Mouse (Mus musculus) monocyte, adult 2 months (primary cell): ENCODE data around the gene Gdap1l1.

Experiments
- DNase-seq, 2 experiments: peaks; one replicate each; pipeline ENCODE4 v3.0.0; 2022; ENCODE audit warnings: low spot score in 2 of 2, low read depth in 1 of 2

The Gdap1l1 gene

DNA sequence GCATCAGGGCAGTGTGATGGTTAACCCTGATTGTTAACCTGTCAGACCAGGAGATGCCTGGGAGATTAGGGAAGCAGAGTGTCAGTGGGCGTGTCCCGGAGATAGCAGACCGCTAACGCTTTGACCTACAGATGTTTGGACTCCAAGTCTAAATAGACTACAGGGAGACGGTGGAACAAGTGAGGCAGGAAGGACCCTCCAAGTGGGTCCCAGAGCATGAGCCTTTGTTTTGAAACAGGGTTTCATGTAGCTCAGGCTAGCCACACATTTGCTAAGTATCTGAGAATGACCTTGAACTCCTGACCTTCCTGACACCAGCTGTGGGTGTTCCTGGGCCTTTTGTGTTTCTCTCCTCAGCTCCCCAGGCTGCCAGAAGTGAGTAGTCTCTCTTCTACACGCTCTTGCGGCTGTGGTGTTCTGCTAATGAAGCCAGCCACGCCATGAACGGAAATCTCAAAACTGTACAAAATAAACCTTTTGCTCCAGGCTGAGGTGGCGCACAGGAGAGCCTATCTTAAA lies 25.0 kb downstream of the Gdap1l1 start:
- DNase-seq, result no peak

DNA sequence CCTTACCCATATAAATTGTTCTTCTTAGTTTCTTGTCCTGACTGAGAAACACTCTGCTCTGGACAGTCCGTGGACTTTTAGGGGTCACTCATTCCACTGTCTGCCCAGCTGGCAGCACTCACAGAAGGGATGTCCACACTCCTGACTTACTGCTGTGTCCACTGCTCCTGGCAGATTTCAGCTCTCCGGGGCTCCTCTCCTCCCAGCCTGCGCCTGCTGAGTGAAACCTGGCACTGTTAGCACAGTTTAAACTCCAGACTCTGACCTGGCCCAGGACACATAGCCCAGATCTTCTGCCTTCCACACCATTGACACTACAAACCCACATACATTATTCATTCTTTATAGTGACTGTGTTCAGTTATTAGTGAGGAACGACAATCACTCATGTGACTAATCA lies 25.7 kb downstream of the Gdap1l1 start:
- no peak for DNase-seq

DNA sequence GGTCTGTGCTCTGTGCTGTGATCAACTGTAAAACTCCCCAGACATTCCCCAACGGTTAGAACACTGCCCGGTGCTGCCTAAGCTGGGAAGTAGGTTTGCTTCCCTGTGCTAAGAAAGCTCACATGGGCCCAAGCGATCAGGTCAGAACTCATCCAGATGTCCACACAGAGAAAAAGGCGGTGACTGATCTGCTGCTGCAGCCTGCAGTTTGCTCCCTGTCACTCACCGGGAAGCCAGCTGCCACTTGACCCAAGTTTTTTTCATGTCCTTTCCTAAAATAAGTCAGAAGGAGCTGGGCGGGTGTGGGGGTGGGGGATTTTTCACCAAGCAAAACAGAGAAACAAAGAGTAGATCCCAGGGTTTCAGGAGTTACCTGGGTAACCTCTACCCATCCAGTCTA lies 26.3 kb downstream of the Gdap1l1 start:
- no peak for DNase-seq

DNA sequence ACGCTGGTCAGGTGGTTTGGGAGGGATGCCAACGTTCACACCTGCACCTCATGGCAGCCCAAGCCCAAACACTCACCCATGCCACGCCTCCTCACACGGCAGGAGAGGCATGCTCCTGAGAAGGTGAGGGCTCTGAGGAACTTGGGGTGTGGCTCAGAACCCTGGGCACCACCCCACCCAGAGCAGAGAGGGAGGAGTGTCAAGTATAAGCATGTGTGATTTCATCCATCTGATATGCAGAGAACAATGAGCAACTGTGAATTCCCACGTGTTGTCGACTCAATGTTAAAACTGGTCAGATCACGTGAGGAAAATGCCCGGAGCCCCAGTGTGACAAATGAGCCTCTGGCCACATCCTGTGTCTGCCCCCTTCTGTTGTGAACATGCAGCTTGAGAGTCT lies 28.5 kb downstream of the Gdap1l1 start:
- DNase-seq, result no peak

DNA sequence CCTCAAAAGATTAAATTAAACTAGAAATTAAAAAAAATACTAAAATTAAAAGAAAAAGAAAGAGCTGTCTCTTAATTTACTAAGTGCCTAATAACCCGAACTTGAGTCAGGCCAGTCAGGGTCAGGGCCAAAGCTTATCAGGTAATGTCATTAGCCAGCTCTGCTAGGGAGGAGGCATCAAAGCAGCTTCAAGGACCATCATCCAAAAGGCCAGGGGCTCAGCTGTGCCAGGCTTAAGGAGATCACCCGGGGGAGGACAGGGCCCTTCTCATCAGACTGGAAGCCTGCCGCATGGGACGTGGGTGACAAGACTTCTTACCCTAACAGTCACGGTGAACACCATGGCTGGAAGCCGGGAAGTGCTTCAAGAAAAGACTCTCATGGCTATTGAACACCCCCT lies 29.3 kb downstream of the Gdap1l1 start:
- DNase-seq, result no peak

DNA sequence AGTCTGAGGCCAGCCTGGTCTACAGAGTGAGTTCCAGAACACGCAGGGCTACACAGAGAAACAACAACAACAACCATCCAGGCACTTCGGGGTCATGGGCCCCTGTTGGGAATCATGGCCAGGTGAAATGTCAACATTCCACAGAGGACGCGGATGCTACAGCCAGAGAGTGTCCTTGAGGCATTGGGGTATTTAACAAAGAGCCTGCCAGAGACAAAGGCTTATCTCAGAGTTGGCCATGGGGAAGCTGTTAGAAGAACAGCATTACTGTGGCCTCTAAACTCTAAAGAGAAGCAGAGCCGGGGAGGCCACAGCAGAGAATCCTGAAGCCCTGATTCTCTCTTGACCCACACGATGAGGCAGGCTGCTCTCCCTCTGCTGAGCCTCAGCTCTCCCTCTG lies 30.6 kb downstream of the Gdap1l1 start:
- no peak for DNase-seq

DNA sequence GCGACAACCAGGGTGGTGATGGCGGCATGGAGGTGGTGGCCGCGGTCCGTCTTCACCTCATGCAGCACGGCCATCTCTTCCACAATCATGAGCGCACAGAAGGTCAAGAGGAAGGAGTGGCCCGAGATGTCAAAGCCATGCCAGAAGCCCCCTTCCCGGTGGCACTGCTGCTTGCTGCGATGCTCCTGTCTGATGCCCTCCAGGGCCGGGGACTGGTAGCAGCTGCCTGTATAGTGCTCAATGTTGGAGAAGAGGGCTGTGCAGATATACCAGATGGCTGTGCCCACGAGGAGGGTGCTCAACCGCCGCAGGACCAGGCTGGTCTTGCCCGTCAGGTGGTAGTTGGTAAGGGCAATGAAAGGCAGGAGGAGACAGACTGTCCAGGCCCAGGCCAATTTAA lies 31.4 kb downstream of the Gdap1l1 start:
- DNase-seq, result no peak

DNA sequence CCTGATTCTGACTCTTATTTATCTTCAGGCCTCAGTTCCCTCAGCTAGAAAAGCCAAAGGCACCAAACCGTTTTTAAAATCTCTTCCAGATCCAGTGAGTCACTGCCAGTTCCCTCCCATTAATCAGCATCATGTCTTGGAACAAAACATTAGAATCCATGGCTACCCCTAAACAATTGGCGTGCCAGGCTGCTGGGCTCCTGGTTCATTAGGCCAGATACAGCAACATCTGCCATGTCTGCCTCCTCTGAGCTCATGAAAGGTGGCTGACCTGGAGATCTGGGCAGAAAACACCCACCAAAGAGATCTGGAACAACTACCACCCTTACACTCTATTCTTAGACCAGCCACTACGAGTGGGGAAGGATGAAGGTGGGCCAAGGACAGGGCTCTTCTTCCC lies 32.9 kb downstream of the Gdap1l1 start:
- DNase-seq, result no peak

DNA sequence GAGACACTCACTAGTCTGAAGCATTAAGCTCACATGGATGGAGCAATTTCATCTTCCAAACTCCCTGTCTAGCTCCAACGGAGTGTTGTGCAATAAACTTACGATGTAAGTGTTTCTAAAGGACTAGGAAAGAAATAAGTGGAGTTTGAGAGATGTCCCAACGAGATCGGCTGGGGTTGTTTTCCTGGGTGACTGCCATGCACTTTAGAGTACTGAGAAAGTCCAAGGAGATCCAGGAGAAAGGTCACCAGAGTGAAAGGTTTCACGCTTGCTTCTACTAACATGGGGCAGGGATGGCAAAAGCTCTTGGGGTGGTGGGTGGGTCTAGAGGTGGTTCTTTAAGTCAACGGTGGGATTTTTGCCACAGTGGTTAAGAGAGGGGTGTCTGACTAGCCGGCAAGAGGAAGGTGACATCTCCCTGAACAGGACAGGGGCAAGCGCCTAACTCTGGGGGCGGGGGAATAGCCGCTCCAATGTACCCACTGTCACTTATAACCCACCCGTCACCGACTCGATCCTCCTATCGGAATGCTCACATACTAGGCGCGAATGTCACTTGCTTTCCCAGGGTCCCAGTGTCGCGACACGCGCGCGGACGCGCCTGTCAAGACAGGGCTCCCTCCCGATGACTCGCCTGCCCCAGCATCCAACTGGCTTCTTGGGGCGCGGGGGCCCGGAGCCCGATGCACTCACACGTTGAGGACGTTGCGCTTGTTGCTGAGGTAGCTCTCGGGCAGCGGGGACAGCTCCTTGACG lies 33.6 kb downstream of the Gdap1l1 start:
- no peak for DNase-seq

DNA sequence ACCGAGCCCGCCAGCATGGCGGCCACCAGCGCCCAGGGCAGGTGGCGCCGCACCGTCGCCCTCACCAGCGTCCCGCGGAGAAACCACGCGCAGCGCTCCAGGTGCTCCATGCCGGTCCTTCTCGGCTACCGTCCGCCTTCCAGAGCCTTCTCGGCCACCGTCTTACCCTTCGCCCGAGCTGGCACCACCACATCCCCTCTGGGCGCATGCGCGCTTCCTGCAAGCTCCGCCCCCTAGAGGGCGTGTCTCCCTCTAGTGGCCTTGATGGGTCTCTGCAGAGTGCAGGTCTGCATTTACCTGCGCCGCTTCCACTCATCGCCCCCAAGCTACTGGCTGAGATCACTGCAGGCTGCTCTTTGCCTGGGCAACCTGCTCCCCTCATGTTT lies 34.2 kb downstream of the Gdap1l1 start, which contains the start of gene Fitm2:
Fitm2 (minus strand) TSS at position 164 of the 386 bp plus-strand sequence.
- DNase-seq, result peak; percentile 76 to 88

DNA sequence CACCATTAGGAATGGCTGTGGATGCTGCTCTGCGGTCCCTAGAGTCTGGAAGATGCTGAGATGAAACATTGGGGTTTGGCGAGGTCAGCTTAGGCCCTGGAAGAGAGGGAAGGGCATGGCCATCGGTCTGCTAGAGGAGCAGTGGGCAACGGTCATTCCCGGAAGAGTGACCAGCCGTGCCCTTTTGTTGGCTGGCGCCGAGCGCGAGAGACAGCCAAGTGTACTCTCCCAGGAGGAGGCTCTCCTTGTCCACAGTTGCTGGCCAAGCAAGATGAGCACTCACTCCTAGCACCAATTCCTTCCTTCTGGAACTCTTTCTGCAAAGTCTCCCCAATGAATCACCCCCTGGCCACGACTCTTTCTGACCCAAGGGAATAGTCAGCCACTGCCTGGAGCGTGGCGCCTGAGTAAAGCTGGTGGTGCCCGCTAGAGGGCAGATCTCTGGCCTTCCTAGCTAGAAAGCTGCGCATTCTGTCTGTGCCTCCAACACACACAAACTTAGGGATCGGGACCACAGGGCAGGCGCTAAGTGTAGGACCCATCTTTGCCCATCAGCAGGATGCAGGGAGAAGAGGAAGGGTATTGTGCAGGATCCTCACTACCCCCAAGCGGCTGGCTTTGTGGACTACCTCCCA lies 42.0 kb downstream of the Gdap1l1 start:
- DNase-seq, result no peak

DNA sequence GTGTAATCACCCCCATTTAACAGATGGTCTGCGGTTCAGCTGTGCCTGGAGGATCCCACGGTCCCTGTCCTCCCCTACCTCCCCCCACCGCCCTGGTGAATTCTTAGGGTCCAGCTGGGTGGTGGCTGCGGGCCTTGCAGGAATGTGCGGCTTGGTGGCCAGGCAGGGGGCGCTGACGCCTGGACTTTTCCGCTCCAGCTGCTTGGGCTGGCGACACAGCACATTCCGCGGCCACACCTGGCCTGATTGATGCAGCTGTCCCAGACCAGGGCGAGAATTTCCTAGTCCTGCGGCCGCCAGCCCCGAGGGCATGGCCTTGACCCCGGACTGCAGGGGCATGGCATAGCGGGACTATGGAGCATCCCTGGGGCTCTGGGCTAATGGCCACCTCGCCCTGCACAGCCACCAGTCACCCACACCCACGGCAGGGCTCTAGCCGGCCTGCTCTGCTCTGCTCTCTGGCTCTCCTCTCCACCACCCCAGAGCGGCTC lies 43.3 kb downstream of the Gdap1l1 start:
- DNase-seq, result no peak

DNA sequence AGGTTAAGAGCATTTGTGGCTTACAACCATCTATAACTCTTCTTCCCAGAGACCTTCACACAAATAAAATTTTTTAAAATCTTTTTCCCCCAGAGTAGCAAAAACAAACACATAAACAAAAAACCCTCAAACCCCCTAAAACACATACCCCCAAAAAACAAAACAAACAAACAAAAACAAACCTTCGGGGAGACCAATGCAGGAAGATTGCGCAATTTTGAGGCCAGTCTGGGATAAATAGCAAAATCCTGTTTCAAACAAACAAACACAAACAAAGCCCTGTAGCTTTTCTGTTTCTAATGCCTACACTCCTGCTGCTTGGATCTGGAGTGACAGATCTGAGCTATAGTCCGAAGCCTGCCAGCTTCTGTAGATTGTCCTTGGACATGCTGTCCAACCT lies 49.1 kb downstream of the Gdap1l1 start:
- no peak for DNase-seq

DNA sequence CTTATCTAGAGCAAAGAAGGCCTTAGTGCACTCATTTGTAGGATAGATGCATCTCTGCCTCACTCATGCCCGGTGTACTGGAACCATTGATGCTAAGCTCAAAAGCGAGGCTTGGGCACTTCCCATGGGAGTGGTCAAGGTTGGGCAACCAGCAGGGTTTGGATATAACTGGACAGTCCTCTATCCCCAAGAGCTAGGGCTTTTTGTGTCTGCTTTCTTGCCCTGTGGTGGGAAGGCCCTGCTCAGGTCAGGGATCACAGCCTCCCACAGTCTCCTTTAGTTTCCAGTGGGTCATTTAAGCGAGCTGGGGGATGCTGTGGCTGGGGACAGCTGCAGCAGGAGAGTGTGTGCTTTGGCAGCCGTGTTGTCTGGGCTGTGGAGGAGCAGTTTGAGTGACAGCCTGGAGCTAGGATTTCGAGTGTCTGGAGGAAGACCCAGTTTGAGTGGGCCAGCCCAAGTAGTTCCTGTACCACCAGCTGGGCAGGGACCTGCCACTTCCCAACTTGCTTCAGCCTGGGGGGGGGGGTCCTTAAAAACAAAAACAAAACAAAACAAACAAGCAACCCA lies 51.5 kb downstream of the Gdap1l1 start:
- DNase-seq, result no peak

DNA sequence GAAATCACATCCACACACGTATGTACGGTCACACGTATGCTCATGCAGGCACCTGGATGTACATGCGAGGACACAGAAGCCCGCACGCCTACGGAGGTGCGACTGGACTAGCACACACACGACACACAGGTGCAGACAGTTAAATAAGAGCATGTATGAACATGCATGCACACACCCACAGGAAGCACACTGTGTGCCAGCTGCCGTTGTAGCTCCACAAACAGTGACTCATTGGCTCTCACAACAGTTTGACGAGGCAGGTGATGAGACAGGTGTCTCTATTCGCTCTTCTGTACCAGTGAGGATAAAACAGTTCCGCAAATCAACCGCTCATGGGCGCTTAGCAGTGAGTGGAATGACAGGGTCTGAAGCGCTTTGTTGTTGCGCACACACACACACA lies 52.4 kb downstream of the Gdap1l1 start:
- no peak for DNase-seq

DNA sequence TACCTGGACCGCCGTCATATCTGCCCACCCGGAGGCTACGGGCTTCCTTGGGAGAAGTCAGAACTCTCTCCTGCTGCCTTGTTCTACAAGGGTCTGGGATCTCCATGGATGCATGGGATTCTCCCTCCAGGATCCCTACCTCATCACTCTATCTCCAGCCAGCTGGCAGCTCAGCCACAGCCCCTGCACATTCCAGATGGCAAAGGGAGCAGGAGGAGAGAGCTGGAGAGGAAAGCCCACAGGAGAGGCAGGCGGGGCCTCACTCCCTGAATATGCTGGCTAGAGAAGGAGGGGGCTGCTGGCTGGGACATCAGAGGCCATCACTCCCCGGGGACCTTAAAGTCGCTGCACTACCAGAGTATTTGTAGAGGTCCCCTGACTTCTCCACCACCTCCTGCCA lies 53.1 kb downstream of the Gdap1l1 start:
- DNase-seq, result no peak

DNA sequence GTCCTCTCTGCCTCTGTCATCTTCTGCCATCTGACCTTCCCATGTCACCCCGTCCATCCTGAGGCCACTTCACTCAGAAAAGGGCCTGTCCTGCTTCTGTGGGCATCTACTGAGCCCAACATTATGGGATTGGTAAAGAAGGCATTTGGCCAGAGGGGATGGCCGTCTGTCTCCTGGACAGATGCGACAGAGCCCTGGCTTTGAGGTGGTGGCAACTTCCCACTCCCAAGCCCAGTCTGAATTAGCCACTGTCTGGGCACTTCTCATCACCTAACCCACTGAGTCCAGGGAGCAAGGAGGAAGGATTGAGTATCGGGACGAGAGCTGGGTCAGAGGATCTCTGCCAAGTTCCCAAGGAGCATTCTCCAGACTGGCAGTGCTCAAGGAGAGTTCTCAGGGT lies 53.7 kb downstream of the Gdap1l1 start, which contains the start of gene R3hdml:
R3hdml (plus strand) TSS at position 301 of the 400 bp plus-strand sequence.
- no peak for DNase-seq

DNA sequence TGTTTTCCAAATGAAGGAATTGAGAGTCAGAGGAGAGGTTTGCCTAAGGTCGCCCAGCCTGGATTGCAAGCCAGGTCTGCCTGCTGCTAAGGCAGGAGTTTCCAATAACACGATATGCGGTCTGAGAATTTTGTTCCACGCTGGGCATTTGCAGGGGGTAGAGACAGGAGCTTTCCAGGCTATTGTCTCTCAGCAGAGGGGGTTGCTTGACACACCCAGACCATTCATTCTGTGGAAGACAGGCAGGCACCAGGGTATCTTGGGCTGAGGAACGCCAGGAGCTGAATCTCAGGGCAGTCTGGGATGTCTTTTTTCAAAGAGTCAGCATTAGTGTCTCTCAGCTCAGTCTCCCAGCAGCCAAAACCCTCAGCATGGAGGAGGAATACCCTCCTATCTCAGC lies 54.8 kb downstream of the Gdap1l1 start:
- DNase-seq, result no peak

DNA sequence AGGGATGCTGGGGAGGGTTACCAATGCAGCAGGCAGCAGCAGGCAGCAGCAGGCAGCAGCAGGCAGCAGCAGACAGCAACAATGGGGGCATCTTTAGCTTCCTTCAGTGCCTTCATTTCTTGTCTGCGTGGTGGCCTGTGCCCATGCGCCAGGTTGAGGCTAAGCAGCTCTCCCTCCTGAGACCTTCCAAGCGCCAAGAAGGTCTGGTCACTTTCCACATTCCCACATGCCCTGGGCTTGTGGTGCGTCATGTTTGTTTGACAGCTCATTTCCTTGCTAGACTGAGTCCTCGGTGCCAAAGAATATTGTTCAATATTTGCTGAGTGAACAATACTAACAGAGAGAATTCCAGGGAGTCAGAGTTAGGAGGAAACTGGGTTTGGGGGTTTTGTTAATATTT lies 55.7 kb downstream of the Gdap1l1 start:
- DNase-seq, result no peak

DNA sequence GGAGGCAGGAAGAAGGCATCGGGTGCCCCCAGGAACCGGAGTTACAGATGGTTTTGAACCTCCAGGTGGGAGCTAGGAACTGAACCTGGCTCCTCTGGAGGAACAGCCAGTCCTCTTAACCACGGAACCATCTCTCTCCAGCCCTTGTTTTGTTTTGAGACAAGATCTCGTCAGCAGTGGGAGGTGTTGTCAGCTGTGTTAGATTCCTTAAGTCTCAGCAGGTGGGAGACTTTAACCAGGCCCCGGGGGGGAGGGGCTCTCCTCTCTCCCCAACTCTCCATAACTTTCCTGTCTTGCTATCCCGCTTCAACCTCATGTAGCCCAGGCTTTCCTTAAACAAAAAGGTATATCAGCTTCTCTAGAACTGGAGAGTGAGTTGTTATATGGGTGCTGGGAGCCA lies 56.2 kb downstream of the Gdap1l1 start:
- no peak for DNase-seq

DNA sequence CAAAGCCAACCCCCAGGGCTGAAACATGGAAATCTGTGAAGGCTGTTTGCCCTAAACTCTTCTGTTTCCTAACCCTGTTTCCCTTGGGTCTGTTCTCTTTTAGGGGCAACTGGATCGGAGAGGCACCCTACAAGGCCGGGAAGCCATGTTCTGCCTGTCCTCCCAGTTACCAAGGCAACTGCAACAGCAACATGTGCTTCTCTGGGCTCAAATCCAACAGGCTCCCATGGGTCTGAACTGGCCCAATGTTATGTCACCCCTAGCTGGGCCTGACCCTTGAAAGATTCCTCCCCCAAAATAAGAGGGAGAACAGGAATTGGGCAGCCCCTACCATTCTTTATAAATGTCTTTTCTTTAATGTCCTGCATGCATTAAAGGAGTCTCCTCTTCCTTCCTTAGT lies 63.9 kb downstream of the Gdap1l1 start:
- DNase-seq, result no peak

DNA sequence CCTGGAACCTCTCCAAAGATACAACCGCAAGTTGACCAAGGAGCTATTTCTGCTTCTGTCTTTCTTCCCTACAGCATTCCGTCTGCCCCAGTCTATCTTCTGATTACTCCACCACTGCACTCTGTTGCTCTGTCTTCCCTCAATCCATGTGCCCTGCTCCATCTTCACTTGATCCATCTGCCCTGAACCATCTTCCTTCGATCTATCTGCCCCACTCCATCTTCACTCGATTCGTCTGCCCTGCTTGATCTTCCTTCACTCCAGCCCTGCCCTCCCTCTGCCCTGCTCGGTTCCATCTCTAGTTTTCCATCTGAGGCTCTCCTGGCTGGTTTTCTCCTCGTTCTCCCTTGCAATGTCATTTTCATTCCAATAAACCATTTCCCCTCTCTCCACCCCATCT lies 64.9 kb downstream of the Gdap1l1 start:
- DNase-seq, result no peak
